Mouse (Mus musculus) heart, postnatal 0 days (tissue): ENCODE results near the gene Cdk7. TPM values are rescaled to one million over a fixed set of nuclear protein-coding genes. Genes with fewer than 3 reads are reported as not detected.
A peak's percentile ranks its signal among the peaks of the same experiment; 100 is the strongest.

Source experiments
- ATAC-seq: fragments of 200-750 bp; cut with Nextera tagmentation; 2 replicates; pipeline ENCODE4 v1.8.0; 2017; ENCODE audit warnings: low read depth, moderate number of reproducible peaks, moderate library complexity; ENCODE audit not compliant: insufficient read depth
- DNase-seq: peaks from one replicate; pipeline ENCODE4 v3.0.0-alpha.2; 2016; ENCODE audit warnings: low spot score
- H3K27ac ChIP-seq: fragments of 300-500 bp; sonication (generic); 2 replicates; pipeline ENCODE4 v1.5.1; 2014; ENCODE audit warnings: low read depth, mild to moderate bottlenecking
- H3K27me3 ChIP-seq: fragments of 300-500 bp; sonication (generic); 2 replicates; pipeline ENCODE4 v1.6.1; 2014; ENCODE audit warnings: low read length, mixed read lengths; ENCODE audit not compliant: control insufficient read depth, insufficient read depth
- H3K36me3 ChIP-seq: fragments of 300-500 bp; sonication (generic); replicated peaks from 2 replicates; pipeline ENCODE4 v1.6.1; 2014; ENCODE audit warnings: low read length, mixed read lengths; ENCODE audit not compliant: control insufficient read depth, insufficient read depth
- H3K4me1 ChIP-seq: fragments of 300-500 bp; sonication (generic); 2 replicates; pipeline ENCODE4 v1.6.1; 2014; ENCODE audit warnings: antibody characterized with exemption; ENCODE audit not compliant: control insufficient read depth, insufficient read depth
- H3K4me2 ChIP-seq: fragments of 300-500 bp; sonication (generic); 2 replicates; pipeline ENCODE4 v1.6.1; 2014; ENCODE audit warnings: low read depth, mild to moderate bottlenecking, low read length, moderate library complexity
- H3K4me3 ChIP-seq: fragments of 300-500 bp; sonication (generic); 2 replicates; pipeline ENCODE4 v1.5.1; 2014; ENCODE audit warnings: low read depth, low read length
- H3K9ac ChIP-seq: fragments of 300-500 bp; sonication (generic); replicated peaks from 2 replicates; pipeline ENCODE4 v1.6.1; 2014; ENCODE audit warnings: low read depth, low read length, mixed read lengths
- H3K9me3 ChIP-seq: fragments of 300-500 bp; sonication (generic); replicated peaks from 2 replicates; pipeline ENCODE4 v1.6.1; 2016; ENCODE audit warnings: low read length; ENCODE audit not compliant: control insufficient read depth
- CTCF ChIP-seq: IDR thresholded peaks from 2 replicates; pipeline ENCODE4 v1.5.1; 2016; ENCODE audit warnings: antibody characterized with exemption, control low read depth, low read depth
- EP300 ChIP-seq: IDR thresholded peaks from 2 replicates; pipeline ENCODE4 v1.6.1; 2016; ENCODE audit warnings: antibody characterized with exemption, low read depth
- WGBS: fragments of 180-500 bp; shearing (Covaris S2); extraction: QIAGEN DNeasy Blood & Tissue Kit; methylation state at CpG from one replicate; pipeline ENCODE4 v1.1.7; 2014; 5-methylcytosine and 5-hydroxymethylcytosine counted together
- polyA plus RNA-seq: library from polyadenylated mRNA; unstranded; fragments of >200 nt; fragmentation: Nextera tagmentation; extraction: Ambion mirVana; gene quantifications from 2 replicates; pipeline ENCODE4 v1.2.1, GENCODE M21; 2015
- total RNA-seq: library from RNA; depleted of rRNA; stranded (reverse); fragments of >200 nt; gene quantifications from 2 replicates; pipeline ENCODE4 v1.2.3, GENCODE M21; 2014; ENCODE audit warnings: low replicate concordance

The Cdk7 gene
- total and polyA plus RNA-seq, 2 experiments from 2014 or later = 21.7 to 53.9 TPM

DNA sequence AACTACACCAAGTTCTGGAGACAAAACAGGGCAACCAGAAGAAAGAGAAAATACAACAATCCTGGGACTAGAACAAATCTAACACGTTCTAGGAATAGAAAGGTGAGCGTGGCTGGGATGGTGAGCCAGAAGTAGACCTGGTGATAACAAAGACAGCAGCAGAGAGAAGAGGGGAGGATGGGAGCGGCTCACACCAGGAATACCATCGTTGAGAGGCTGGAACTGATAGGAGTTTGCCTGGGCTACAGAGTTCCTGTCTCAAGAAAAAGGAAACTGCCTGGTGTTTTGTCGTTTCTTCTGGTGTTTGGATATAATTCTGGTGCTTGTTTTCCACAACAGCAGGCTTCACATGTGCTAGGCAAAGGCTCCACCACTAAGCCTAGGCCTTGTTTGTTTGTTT, 2.7 kb downstream of the Cdk7 start:
- DNase-seq = no peak
- no peak overlapping the region for H3K9ac ChIP-seq
- ATAC-seq = no peak
- no peak overlapping the region for H3K4me3 ChIP-seq
- H3K4me1 ChIP-seq = peaks cover 26% of the 10 kb centered on the region
- H3K4me2 ChIP-seq = no peak overlapping the region
- 31% methylated on average over 5 of the region's 5 CpGs for WGBS
- TF ChIP-seq CTCF (no peak), EP300 (no peak)
- H3K27me3 ChIP-seq = no peaks in the 10 kb centered on the region
- peak overlapping the region; percentile 36; the same call in 1 of the 2 replicates for H3K27ac ChIP-seq
- H3K36me3 ChIP-seq = 0 out of 2 replicates have a peak, but pooled peaks cover 17% of the 10 kb centered on the region
- H3K9me3 ChIP-seq = no peaks in the 10 kb centered on the region

DNA sequence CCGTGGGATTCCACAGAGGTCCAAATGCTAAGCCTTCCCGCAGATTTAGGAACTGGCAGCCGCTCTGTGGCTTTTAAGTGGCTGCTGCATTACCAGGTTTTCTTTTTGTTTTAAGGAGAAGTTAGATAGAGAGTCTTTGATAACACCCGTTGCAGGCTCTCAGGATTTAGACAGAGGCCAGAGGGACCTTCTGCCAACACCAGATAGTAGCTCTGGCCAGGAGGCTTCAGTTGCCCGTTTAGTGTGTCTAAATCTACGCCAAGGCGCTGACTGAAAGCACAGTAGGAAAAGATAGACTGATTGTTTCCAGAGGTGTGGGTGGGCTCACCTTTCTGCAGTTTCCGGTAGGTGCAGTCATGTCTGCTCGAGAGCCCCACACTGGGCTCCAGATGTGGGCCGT, 5.5 kb downstream of the Cdk7 start:
- 0 out of 2 replicates have a peak overlapping the region, but pooled peaks have one; percentile 11 for H3K9ac ChIP-seq
- no peaks in the 10 kb centered on the region for H3K9me3 ChIP-seq
- peak overlapping the region; percentile 49; the same call in 1 of the 2 replicates for H3K27ac ChIP-seq
- TF ChIP-seq CTCF (no peak), EP300 (no peak)
- peaks cover 36% of the 10 kb centered on the region for H3K36me3 ChIP-seq
- no peaks in the 10 kb centered on the region for H3K27me3 ChIP-seq
- H3K4me3 ChIP-seq = no peak overlapping the region
- H3K4me1 ChIP-seq = peaks cover 26% of the 10 kb centered on the region
- ATAC-seq = no peak
- WGBS = 32% methylated on average over 10 of the region's 10 CpGs
- no peak overlapping the region for H3K4me2 ChIP-seq
- DNase-seq = no peak

DNA sequence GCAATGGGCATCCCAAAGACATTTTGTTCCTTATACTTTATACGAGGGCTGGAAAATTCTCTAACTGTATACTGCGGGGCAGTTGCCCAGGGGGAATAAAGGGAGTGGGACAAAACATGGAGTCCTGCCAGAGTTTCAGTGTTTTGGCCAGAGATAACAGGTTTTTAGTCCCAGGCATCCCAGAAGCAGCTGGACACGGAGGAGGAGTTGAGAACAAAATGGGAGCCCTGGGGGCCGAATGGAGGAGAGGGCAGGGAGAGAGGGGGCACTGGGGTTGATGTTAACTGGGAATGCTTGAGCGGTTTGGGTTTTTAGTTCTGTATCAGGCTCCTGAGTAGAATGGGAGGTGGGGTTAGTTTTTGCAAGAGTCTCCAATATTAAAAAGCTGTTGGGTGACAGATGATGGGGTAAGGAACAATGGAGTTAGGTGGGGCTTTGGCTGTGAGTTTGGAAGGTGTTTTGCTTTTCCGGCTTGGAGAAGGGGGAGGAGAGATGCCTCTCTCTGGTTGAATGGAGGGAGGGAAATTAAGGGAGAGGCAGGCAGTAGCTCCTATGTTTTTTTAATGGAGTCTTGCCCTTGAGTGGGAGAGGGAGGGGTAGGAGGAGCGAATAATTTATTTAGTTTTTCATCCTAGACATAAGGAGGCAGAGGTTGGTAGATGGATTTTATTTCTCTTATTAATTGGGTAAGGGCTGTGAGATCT, 6.5 kb downstream of the Cdk7 start:
- TF ChIP-seq CTCF (no peak), EP300 (no peak)
- 66% methylated on average over 7 of the region's 7 CpGs for WGBS
- Histone ChIP-seq H3K9ac (no peak overlapping the region), H3K9me3 (no peaks in the 10 kb centered on the region), H3K4me3 (no peak overlapping the region), H3K36me3 (peaks cover 45% of the 10 kb centered on the region), H3K27me3 (no peaks in the 10 kb centered on the region), H3K4me1 (peaks cover 20% of the 10 kb centered on the region), H3K27ac (no peak overlapping the region), H3K4me2 (no peak overlapping the region)
- ATAC-seq = no peak
- DNase-seq = no peak

DNA sequence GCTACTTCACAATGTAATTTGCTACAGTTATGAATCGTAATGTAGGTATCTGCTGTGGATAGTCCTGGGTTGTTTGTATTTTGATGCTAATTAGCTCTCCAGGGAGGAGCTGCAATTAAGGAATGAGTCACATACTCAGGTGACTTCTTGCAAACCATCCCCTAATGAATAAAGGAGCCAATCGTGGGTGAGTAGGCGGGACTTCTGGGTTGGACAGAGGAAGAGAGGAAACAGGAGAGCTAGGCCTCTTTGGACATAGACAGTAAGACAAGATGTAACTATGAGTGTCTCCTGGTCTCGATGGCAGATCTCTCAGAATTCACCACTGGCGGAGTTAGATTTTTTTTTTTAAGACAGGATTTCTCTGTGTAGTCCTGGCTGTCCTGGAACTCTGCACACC, 9.1 kb downstream of the Cdk7 start:
- peaks cover 54% of the 10 kb centered on the region for H3K36me3 ChIP-seq

DNA sequence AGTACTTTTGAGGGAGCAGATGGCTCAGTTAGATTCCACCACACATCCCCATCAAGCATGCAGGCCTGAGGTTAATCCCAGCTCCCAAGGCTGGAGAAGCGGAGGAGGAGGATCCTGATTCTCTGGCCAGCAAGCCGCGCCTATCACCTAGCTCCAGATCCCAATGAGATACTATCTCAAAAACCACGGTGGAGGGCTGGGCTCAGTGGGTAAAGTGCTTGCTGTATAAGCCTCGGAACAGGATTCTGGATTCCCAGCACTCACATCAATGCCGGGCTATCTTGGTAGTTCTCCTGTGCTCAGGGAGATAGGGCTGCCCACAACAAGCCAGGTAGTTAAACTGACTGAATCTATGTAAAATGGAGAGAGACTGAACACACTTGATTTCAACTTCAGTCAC, 15.3 kb downstream of the Cdk7 start:
- Histone ChIP-seq H3K4me1 (no peaks in the 10 kb centered on the region), H3K4me3 (no peak overlapping the region), H3K4me2 (no peak overlapping the region), H3K27ac (no peak overlapping the region), H3K27me3 (no peaks in the 10 kb centered on the region), H3K36me3 (peaks cover 81% of the 10 kb centered on the region), H3K9me3 (no peaks in the 10 kb centered on the region), H3K9ac (no peak overlapping the region)
- no peak for DNase-seq
- no peak for TF ChIP-seq EP300
- no peak for TF ChIP-seq CTCF
- WGBS = 81% methylated on average over 6 of the region's 6 CpGs
- ATAC-seq = no peak

More for the DNA sequence above, 9.1 kb downstream of the Cdk7 start:
- H3K27ac ChIP-seq = no peak overlapping the region
- H3K4me1 ChIP-seq = peaks cover 15% of the 10 kb centered on the region
- H3K4me2 ChIP-seq = no peak overlapping the region
- ATAC-seq = no peak
- H3K9ac ChIP-seq = no peak overlapping the region
- DNase-seq = no peak
- no peaks in the 10 kb centered on the region for H3K27me3 ChIP-seq
- 92% methylated on average over 5 of the region's 5 CpGs for WGBS
- H3K9me3 ChIP-seq = no peaks in the 10 kb centered on the region
- no peak overlapping the region for H3K4me3 ChIP-seq
- no peak for TF ChIP-seq CTCF
- no peak for TF ChIP-seq EP300

DNA sequence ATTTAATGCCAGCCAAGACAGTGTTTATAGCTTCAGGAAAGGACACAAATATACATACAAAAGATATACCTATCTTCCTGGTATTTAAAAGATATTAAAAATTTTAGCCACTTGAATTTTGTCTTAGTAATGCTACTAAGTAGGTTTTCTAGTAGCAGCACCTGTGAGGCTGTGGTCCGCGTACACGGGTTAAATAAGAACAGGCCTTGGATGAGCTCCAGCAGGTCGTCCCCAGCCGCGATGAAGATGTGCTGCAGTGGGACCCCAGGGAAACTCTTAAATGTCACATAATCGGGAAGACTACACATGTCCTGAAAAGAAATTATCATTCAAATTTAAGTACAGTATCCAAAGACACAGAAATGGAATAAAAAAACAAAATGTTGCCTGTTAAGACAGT, 24.5 kb downstream of the Cdk7 start:
- no peak for TF ChIP-seq CTCF
- H3K9ac ChIP-seq = no peak overlapping the region
- no peak overlapping the region for H3K4me2 ChIP-seq
- no peaks in the 10 kb centered on the region for H3K9me3 ChIP-seq
- 94% methylated on average over 7 of the region's 7 CpGs for WGBS
- no peaks in the 10 kb centered on the region for H3K4me1 ChIP-seq
- peaks cover 88% of the 10 kb centered on the region for H3K36me3 ChIP-seq
- H3K4me3 ChIP-seq = no peak overlapping the region
- no peaks in the 10 kb centered on the region for H3K27me3 ChIP-seq
- H3K27ac ChIP-seq = no peak overlapping the region
- ATAC-seq (no peak), DNase-seq (no peak)
